Mouse (Mus musculus) MEL (cell line): Measurements from ENCODE around the gene Pde8b. TPM values are rescaled to one million over a fixed set of nuclear protein-coding genes. Genes with fewer than 3 reads are reported as not detected.

Experiments used
- DNase-seq: peaks from one replicate; pipeline ENCODE4 v3.0.0; 2011; ENCODE audit warnings: low read depth, low spot score
- H3K27ac ChIP-seq: 2 replicates; pipeline ENCODE4 v1.5.1; 2012; ENCODE audit warnings: low read depth, mild to moderate bottlenecking, control low read depth, low read length, moderate library complexity; ENCODE audit not compliant: control insufficient read depth
- H3K27me3 ChIP-seq, 2 experiments: fragments of 150-350 bp in 1 of 2; sonication (generic) in 1 of 2; 2 replicates each; pipeline ENCODE4 v1.6.1; 2012; ENCODE audit warnings: low read length in 2 of 2, mild to moderate bottlenecking in 2 of 2, improper control_type of control experiment in 1 of 2, moderate library complexity in 1 of 2; ENCODE audit not compliant: insufficient read depth in 2 of 2, control insufficient read depth in 1 of 2
- H3K36me3 ChIP-seq, 2 experiments: 2 replicates each; pipeline ENCODE4 v1.6.1; 2012 to 2014; ENCODE audit warnings: low read length in 2 of 2, improper control_type of control experiment in 1 of 2, inconsistent platforms in 1 of 2, mild to moderate bottlenecking in 1 of 2; ENCODE audit not compliant: insufficient read depth in 2 of 2, control insufficient read depth in 1 of 2
- H3K4me1 ChIP-seq, 2 experiments: fragments of 150-350 bp in 1 of 2; sonication (generic) in 1 of 2; 2 replicates each; pipeline ENCODE4 v1.6.1; 2012; ENCODE audit warnings: low read length in 2 of 2, improper control_type of control experiment in 1 of 2, mild to moderate bottlenecking in 1 of 2; ENCODE audit not compliant: insufficient read depth in 2 of 2, control insufficient read depth in 1 of 2
- H3K4me3 ChIP-seq, 2 experiments: fragments of 150-350 bp in 1 of 2; sonication (generic) in 1 of 2; 2 replicates each; pipeline ENCODE4 v1.5.1; 2012; ENCODE audit warnings: low read depth in 2 of 2, low read length in 2 of 2, mild to moderate bottlenecking in 2 of 2, moderate library complexity in 2 of 2, control low read depth in 1 of 2, improper control_type of control experiment in 1 of 2; ENCODE audit not compliant: control insufficient read depth in 1 of 2, insufficient read depth in 1 of 2
- H3K79me2 ChIP-seq: 2 replicates; pipeline ENCODE4 v1.6.1; 2012; ENCODE audit warnings: mild to moderate bottlenecking, low read length, moderate library complexity; ENCODE audit not compliant: control insufficient read depth, poor library complexity, insufficient read depth
- H3K9ac ChIP-seq: 2 replicates; pipeline ENCODE4 v1.6.1; 2012; ENCODE audit warnings: low read depth, mild to moderate bottlenecking, control low read depth, low read length, moderate library complexity; ENCODE audit not compliant: control insufficient read depth, poor library complexity, severe bottlenecking
- H3K9me3 ChIP-seq: fragments of 150-350 bp; sonication (generic); replicated peaks from 2 replicates; pipeline ENCODE4 v1.6.1; 2012; ENCODE audit warnings: mild to moderate bottlenecking, low read length, improper control_type of control experiment, moderate library complexity; ENCODE audit not compliant: insufficient read depth
- BHLHE40 ChIP-seq: IDR thresholded peaks from 2 replicates; pipeline ENCODE4 v1.6.1; 2012; ENCODE audit warnings: low read depth, mild to moderate bottlenecking, inconsistent platforms, low read length, improper control_type of control experiment, borderline replicate concordance
- CHD1 ChIP-seq: IDR thresholded peaks from 2 replicates; pipeline ENCODE4 v1.6.1; 2012; ENCODE audit warnings: low read depth, mild to moderate bottlenecking, inconsistent platforms, low read length, improper control_type of control experiment
- CTCF ChIP-seq, 3 experiments: IDR thresholded peaks in 2 of 3; conservative IDR thresholded peaks in 1 of 3; 2 replicates each; pipeline ENCODE4 v1.5.1; 2011 to 2012; ENCODE audit warnings: low read length in 3 of 3, low read depth in 2 of 3, mild to moderate bottlenecking in 2 of 3, improper control_type of control experiment in 1 of 3, inconsistent platforms in 1 of 3, mixed read lengths in 1 of 3, moderate library complexity in 1 of 3; ENCODE audit not compliant: control insufficient read depth in 1 of 3, insufficient read depth in 1 of 3, poor library complexity in 1 of 3, severe bottlenecking in 1 of 3
- E2F4 ChIP-seq: IDR thresholded peaks from 2 replicates; pipeline ENCODE4 v1.6.1; 2011; ENCODE audit warnings: low read depth, low read length, improper control_type of control experiment, borderline replicate concordance
- ELF1 ChIP-seq: IDR thresholded peaks from 2 replicates; pipeline ENCODE4 v1.6.1; 2014; ENCODE audit warnings: low read depth, mild to moderate bottlenecking, inconsistent platforms, low read length, improper control_type of control experiment, moderate library complexity
- EP300 ChIP-seq, 2 experiments: IDR thresholded peaks; 2 replicates each; pipeline ENCODE4 v1.6.1; 2011; ENCODE audit warnings: improper control_type of control experiment in 2 of 2, low read length in 2 of 2, low read depth in 1 of 2, mild to moderate bottlenecking in 1 of 2
- GATA1 ChIP-seq: IDR thresholded peaks from 2 replicates; pipeline ENCODE4 v1.6.1; 2011; ENCODE audit warnings: low read depth, low read length, improper control_type of control experiment
- HCFC1 ChIP-seq: IDR thresholded peaks from 2 replicates; pipeline ENCODE4 v1.6.1; 2012; ENCODE audit warnings: low read depth, mild to moderate bottlenecking, inconsistent platforms, low read length, improper control_type of control experiment, moderate library complexity
- JUND ChIP-seq: IDR thresholded peaks from 2 replicates; pipeline ENCODE4 v1.6.1; 2011; ENCODE audit warnings: low read depth, mild to moderate bottlenecking, improper control_type of control experiment, low read length
- KAT2A ChIP-seq: conservative IDR thresholded peaks from 2 replicates; pipeline ENCODE4 v1.6.1; 2012; ENCODE audit warnings: low read depth, low read length, improper control_type of control experiment, inconsistent platforms
- MAX ChIP-seq: IDR thresholded peaks from 2 replicates; pipeline ENCODE4 v1.6.1; 2011; ENCODE audit warnings: low read length, improper control_type of control experiment
- MAZ ChIP-seq: IDR thresholded peaks from 2 replicates; pipeline ENCODE4 v1.6.1; 2012; ENCODE audit warnings: low read depth, mild to moderate bottlenecking, inconsistent platforms, low read length, improper control_type of control experiment
- MEF2A ChIP-seq: IDR thresholded peaks from 2 replicates; pipeline ENCODE4 v1.6.1; 2014; ENCODE audit warnings: low read depth, mild to moderate bottlenecking, inconsistent platforms, low read length, improper control_type of control experiment; ENCODE audit not compliant: poor library complexity, insufficient replicate concordance, severe bottlenecking; ENCODE audit errors: extremely low read depth
- MYC ChIP-seq: IDR thresholded peaks from 2 replicates; pipeline ENCODE4 v1.6.1; 2011; ENCODE audit warnings: low read depth, mild to moderate bottlenecking, low read length, improper control_type of control experiment, moderate library complexity
- NELFE ChIP-seq: IDR thresholded peaks from 2 replicates; pipeline ENCODE4 v1.6.1; 2011; ENCODE audit warnings: low read depth, low read length, improper control_type of control experiment
- NRF1 ChIP-seq: IDR thresholded peaks from 2 replicates; pipeline ENCODE4 v1.6.1; 2014; ENCODE audit warnings: low read depth, mild to moderate bottlenecking, inconsistent platforms, low read length, improper control_type of control experiment, moderate library complexity; ENCODE audit not compliant: poor library complexity, insufficient read depth, severe bottlenecking
- POLR2AphosphoS2 ChIP-seq: IDR thresholded peaks from 2 replicates; pipeline ENCODE4 v1.6.1; 2011; ENCODE audit warnings: low read length, improper control_type of control experiment
- POLR2AphosphoS5 ChIP-seq: IDR thresholded peaks from 2 replicates; pipeline ENCODE4 v1.6.1; 2012; ENCODE audit warnings: low read depth, borderline replicate concordance, mild to moderate bottlenecking, inconsistent platforms, low read length, moderate library complexity, mixed read lengths
- RCOR1 ChIP-seq: IDR thresholded peaks from 2 replicates; pipeline ENCODE4 v1.6.1; 2012; ENCODE audit warnings: low read depth, mild to moderate bottlenecking, inconsistent platforms, low read length, improper control_type of control experiment
- SMC3 ChIP-seq: IDR thresholded peaks from 2 replicates; pipeline ENCODE4 v1.6.1; 2011; ENCODE audit warnings: low read depth, low read length, improper control_type of control experiment
- TAL1 ChIP-seq: IDR thresholded peaks from 2 replicates; pipeline ENCODE4 v1.6.1; 2012; ENCODE audit warnings: mild to moderate bottlenecking, inconsistent platforms, low read length, moderate library complexity, mixed read lengths
- TBP ChIP-seq: IDR thresholded peaks from 2 replicates; pipeline ENCODE4 v1.8.0; 2011; ENCODE audit warnings: low read depth, low read length, improper control_type of control experiment
- UBTF ChIP-seq: IDR thresholded peaks from 2 replicates; pipeline ENCODE4 v1.6.1; 2012; ENCODE audit warnings: low read depth, mild to moderate bottlenecking, inconsistent platforms, low read length, improper control_type of control experiment, moderate library complexity, borderline replicate concordance; ENCODE audit not compliant: insufficient read depth
- USF1 ChIP-seq: IDR thresholded peaks from 2 replicates; pipeline ENCODE4 v1.6.1; 2014; ENCODE audit warnings: low read depth, mild to moderate bottlenecking, inconsistent platforms, low read length, improper control_type of control experiment, moderate library complexity
- ZC3H11A ChIP-seq: IDR thresholded peaks from 2 replicates; pipeline ENCODE4 v1.6.1; 2012; ENCODE audit warnings: low read depth, mild to moderate bottlenecking, inconsistent platforms, low read length, improper control_type of control experiment
- ZKSCAN1 ChIP-seq: IDR thresholded peaks from 2 replicates; pipeline ENCODE4 v1.6.1; 2012; ENCODE audit warnings: low read depth, mild to moderate bottlenecking, inconsistent platforms, low read length, improper control_type of control experiment, moderate library complexity
- ZMIZ1 ChIP-seq: IDR thresholded peaks from 2 replicates; pipeline ENCODE4 v1.6.1; 2012; ENCODE audit warnings: low read depth, mild to moderate bottlenecking, inconsistent platforms, low read length, improper control_type of control experiment, moderate library complexity
- polyA plus RNA-seq, 2 experiments: library from polyadenylated mRNA; stranded (reverse) in 1 of 2; unstranded in 1 of 2; fragments of >175 nt in 1 of 2; fragments of >200 nt in 1 of 2; gene quantifications; 2 replicates each; pipeline versions ENCODE4 v1.2.1 to v1.2.4; 2012; ENCODE audit warnings: low replicate concordance in 2 of 2, low read depth in 1 of 2; ENCODE audit not compliant: insufficient read length in 2 of 2, insufficient read depth in 1 of 2, missing spikeins in 1 of 2
- total RNA-seq: library from RNA; depleted of rRNA; stranded (reverse); fragments of 300-350 nt; gene quantifications from 2 replicates; pipeline ENCODE4 v1.2.3, GENCODE M21; 2012; rRNA removed

Gene Pde8b
- total RNA-seq (0.04 TPM in 1 of 2 replicates, not detected in the other), polyA plus RNA-seq (under 1 TPM in 1 of 2 experiments, not detected in 1; 0.40 TPM)

DNA sequence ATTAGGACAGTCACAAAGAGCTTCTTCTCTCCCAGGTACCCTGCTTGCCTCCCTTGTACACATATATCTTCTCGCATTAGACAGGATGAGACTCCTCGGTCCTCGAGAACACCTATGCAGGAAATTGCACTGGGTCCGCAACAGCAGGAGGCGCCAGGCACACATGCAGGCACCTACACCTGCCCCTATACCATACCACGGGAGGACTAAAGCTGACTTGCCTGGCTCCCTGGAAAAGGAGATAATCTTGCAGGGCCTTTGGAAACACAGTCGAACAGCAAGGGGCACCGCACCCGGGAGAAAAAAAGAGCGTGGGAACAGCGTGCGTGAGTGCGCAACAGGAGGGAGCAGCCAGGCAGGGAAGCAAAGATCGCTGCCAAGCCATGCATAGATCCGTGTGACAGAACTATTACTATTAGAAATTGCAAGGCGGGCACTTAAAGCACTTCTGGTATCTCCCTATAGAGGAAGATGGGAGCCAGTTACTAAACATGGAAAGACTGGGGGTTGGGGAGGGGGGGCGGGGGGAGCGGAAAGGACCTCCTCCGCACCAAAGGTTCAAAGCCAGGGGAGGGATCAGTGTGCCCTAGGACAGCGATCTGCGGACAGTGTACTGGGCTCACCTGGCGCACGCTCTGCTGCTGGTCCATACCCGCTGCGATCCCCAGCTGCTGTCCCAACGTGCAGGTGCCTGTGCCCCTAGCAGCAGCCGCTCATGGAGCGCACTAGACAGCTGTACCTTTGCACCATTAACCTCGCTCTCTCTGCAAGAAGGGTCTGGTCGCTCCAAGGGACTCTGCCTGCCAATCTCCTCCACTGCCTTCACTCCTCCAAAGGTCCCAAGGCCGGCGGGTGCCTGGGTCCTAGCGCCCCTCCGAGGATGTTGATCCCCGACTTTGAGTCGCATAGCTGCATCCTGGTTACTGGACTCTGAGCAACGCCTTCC is at the start of gene Pde8b:
TSS of gene Pde8b (minus strand) at position 826 of the 946 bp plus-strand sequence.
- no peaks in the 10 kb centered on the region for H3K4me1 ChIP-seq
- H3K27me3 ChIP-seq, result no peaks in the 10 kb centered on the region; a peak in 1 of 4 replicates
- no peak within 1 kb of the TSS for H3K9ac ChIP-seq
- TF ChIP-seq MYC (no peak), POLR2AphosphoS2 (no peak), POLR2AphosphoS5 (no peak), NRF1 (no peak)
- H3K9me3 ChIP-seq, result no peaks in the 10 kb centered on the region
- H3K4me3 ChIP-seq, result no peak within 1 kb of the TSS
- H3K36me3 ChIP-seq, result no peaks in the 10 kb centered on the region
- DNase-seq, result no peak
- no peaks in the 10 kb centered on the region for H3K79me2 ChIP-seq
- H3K27ac ChIP-seq, result no peak within 1 kb of the TSS

DNA sequence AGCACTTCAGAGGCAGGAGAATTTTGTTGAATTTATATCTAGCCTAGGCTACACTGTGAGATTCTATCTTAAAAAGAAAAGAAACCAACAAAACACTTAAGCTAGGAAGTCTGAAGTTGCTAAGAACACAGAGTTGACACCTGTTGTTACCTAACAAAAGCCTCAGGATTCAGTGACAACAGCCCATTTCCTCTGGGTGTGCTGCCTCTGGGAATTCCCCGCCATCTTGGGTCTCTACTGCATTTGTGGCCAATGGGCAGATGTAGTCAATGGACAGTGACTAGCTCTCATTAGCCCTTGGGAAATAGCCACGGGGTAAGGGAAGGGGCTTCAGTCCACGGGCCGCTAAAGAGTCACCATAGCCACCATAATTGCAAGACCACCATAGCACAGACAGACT is 41.8 kb upstream of the Pde8b start:
- no peaks in the 10 kb centered on the region for H3K9me3 ChIP-seq
- no peaks in the 10 kb centered on the region for H3K4me1 ChIP-seq

DNA sequence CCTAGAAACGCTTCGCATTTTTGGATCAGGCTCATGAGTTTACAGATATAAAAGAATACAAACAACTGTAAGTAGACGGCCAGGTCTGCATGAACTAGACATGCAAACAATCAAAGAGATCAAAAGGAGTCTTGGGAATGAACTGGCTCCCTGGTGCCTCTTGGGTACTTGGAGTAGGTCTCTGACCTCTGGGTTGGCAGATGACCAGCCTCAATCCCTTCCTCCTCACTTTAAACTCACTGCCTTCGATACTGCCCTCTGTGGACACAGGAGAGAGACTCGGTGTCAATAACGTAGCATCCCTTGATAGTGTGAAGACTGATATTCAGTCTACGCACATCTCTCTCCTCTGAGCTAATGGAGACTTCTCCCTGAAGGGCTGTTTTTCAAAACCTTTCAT is 37.9 kb upstream of the Pde8b start:
- no peak overlapping the region for H3K27ac ChIP-seq
- no peak overlapping the region for H3K4me3 ChIP-seq
- H3K36me3 ChIP-seq, result no peaks in the 10 kb centered on the region
- no peak for TF ChIP-seq E2F4
- TF ChIP-seq MAX, result no peak
- no peak for TF ChIP-seq RCOR1
- TF ChIP-seq TBP, result no peak
- TF ChIP-seq CHD1, result no peak
- TF ChIP-seq ZMIZ1, result no peak
- no peak for TF ChIP-seq BHLHE40
- TF ChIP-seq POLR2AphosphoS2, result no peak
- no peak for TF ChIP-seq MEF2A
- no peak for TF ChIP-seq CTCF (IDR thresholded peaks at IDR 0.05 in 2 of 3, conservative IDR thresholded peaks at IDR 0.05 in 1 of 3; ENCODE audit: control insufficient read depth in 1 of 3, insufficient read depth in 1 of 3, low read depth in 2 of 3, low read length in 3 of 3, poor library complexity in 1 of 3, severe bottlenecking in 1 of 3)
- TF ChIP-seq GATA1, result no peak
- no peak for TF ChIP-seq NELFE
- no peaks in the 10 kb centered on the region for H3K9me3 ChIP-seq
- H3K4me1 ChIP-seq, result no peaks in the 10 kb centered on the region
- no peaks in the 10 kb centered on the region for H3K79me2 ChIP-seq
- H3K9ac ChIP-seq, result no peak overlapping the region
- no peak for DNase-seq
- H3K27me3 ChIP-seq, result no peaks in the 10 kb centered on the region

More for the DNA sequence above, 41.8 kb upstream of the Pde8b start:
- Histone ChIP-seq H3K9ac (no peak overlapping the region), H3K27ac (no peak overlapping the region), H3K4me3 (no peak overlapping the region), H3K36me3 (no peaks in the 10 kb centered on the region), H3K27me3 (no peaks in the 10 kb centered on the region), H3K79me2 (no peaks in the 10 kb centered on the region)
- DNase-seq, result no peak
- no peak for TF ChIP-seq USF1
- no peak for TF ChIP-seq ZKSCAN1
- no peak for TF ChIP-seq TAL1
- no peak for TF ChIP-seq UBTF
- TF ChIP-seq E2F4, result no peak
- TF ChIP-seq EP300 (IDR thresholded peaks at IDR 0.05; ENCODE audit: low read depth in 1 of 2, low read length in 2 of 2), result no peak
- no peak for TF ChIP-seq ELF1
- TF ChIP-seq CHD1, result no peak
- no peak for TF ChIP-seq MEF2A
- TF ChIP-seq HCFC1, result no peak
- no peak for TF ChIP-seq RCOR1
- TF ChIP-seq KAT2A, result no peak
- no peak for TF ChIP-seq JUND
- TF ChIP-seq MAZ, result no peak
- no peak for TF ChIP-seq ZC3H11A
- TF ChIP-seq NRF1, result no peak
- TF ChIP-seq POLR2AphosphoS5, result no peak
- no peak for TF ChIP-seq SMC3
- no peak for TF ChIP-seq TBP
